Mouse (Mus musculus) liver, adult 2 months (tissue): Measurements from ENCODE around the gene Elmod3.

Source experiments
- CTCF ChIP-seq: fragments of 200-500 bp; IDR thresholded peaks from 2 replicates; pipeline ENCODE4 v1.5.1; 2011; ENCODE audit warnings: low read depth, low read length, control low read depth
- POLR2A ChIP-seq: fragments of 200-500 bp; IDR thresholded peaks from 2 replicates; pipeline ENCODE4 v1.6.1; 2011; ENCODE audit warnings: low read length, control low read depth; ENCODE audit not compliant: insufficient read depth; ENCODE audit errors: extremely low read depth

- no peak for TF ChIP-seq CTCF
- no peak for TF ChIP-seq POLR2A
Measured at GRCm38 (mm10) chr6:72576041-72576440, 22.2 kb downstream of the Elmod3 start.
